Mouse (Mus musculus): ENCODE results near the gene Ccdc125. TPM values are rescaled to one million over a fixed set of nuclear protein-coding genes. Genes with fewer than 3 reads are reported as not detected.

Ccdc125 gene
- 10 to 100 TPM; 24.4 to 25.0 TPM for polyA plus RNA-seq (2017; shearing (Covaris generic))

GRCm38 (mm10) chr13:100669291-100670022, at the start of gene Ccdc125:
Ccdc125 (plus strand) TSS chr13:100669717.
- peak; percentile 76 for ATAC-seq

- ATAC-seq: no peak
Observed at GRCm38 (mm10) chr13:100622241-100622640, 47.3 kb upstream of the Ccdc125 start.

- ATAC-seq: no peak
Observed at GRCm38 (mm10) chr13:100634106-100634691, 35.3 kb upstream of the Ccdc125 start.

GRCm38 (mm10) chr13:100642471-100643209, 26.9 kb upstream of the Ccdc125 start:
- ATAC-seq: no peak

GRCm38 (mm10) chr13:100648223-100648622, 21.3 kb upstream of the Ccdc125 start:
- no peak for ATAC-seq

- ATAC-seq: peak; percentile 85
Observed at GRCm38 (mm10) chr13:100650550-100651438, 18.7 kb upstream of the Ccdc125 start, which contains the start of the genes Ak6 and Rad17. Ak6 (plus strand) TSS chr13:100650979. Rad17 (minus strand) TSS chr13:100651051.

- no peak for ATAC-seq
Observed at GRCm38 (mm10) chr13:100651439-100652186, 17.9 kb upstream of the Ccdc125 start, which contains the start of gene Taf9. Taf9 (plus strand) TSS chr13:100651579.

GRCm38 (mm10) chr13:100658091-100658490, 11.4 kb upstream of the Ccdc125 start:
- ATAC-seq: no peak

- peak; percentile 88 for ATAC-seq
Observed at GRCm38 (mm10) chr13:100659864-100660456, 9.6 kb upstream of the Ccdc125 start.

- ATAC-seq: peak; percentile 48
Observed at GRCm38 (mm10) chr13:100670181-100670741, 744 bp downstream of the Ccdc125 start.

GRCm38 (mm10) chr13:100675936-100676635, 6.6 kb downstream of the Ccdc125 start:
- ATAC-seq: no peak

GRCm38 (mm10) chr13:100681615-100682014, 12.1 kb downstream of the Ccdc125 start:
- no peak for ATAC-seq

- no peak for ATAC-seq
Observed at GRCm38 (mm10) chr13:100682837-100683236, 13.3 kb downstream of the Ccdc125 start.

GRCm38 (mm10) chr13:100684355-100684754, 14.8 kb downstream of the Ccdc125 start:
- peak; percentile 56 for ATAC-seq

GRCm38 (mm10) chr13:100687513-100687912, 18.0 kb downstream of the Ccdc125 start:
- ATAC-seq: no peak

- no peak for ATAC-seq
Observed at GRCm38 (mm10) chr13:100697541-100697940, 28.0 kb downstream of the Ccdc125 start.

GRCm38 (mm10) chr13:100698866-100699265, 29.3 kb downstream of the Ccdc125 start:
- no peak for ATAC-seq

GRCm38 (mm10) chr13:100703468-100703867, 34.0 kb downstream of the Ccdc125 start:
- no peak for ATAC-seq

- ATAC-seq: no peak
Observed at GRCm38 (mm10) chr13:100706206-100706605, 36.7 kb downstream of the Ccdc125 start.

- ATAC-seq: no peak
Observed at GRCm38 (mm10) chr13:100715467-100715866, 46.0 kb downstream of the Ccdc125 start.

All from CD4-positive, CD25-positive, alpha-beta regulatory T cell, adult 4 months (primary cell).